Mouse (Mus musculus): ENCODE measurements around the gene Gins3. TPM values are rescaled to one million over a fixed set of nuclear protein-coding genes. Genes with fewer than 3 reads are reported as not detected.
"Not testable (repeated sequence)": the region's sequence is repeated elsewhere in the genome, so short reads cannot be mapped to it uniquely, and the experiment has no call there.

Gins3 gene
- polyA plus RNA-seq, 1 experiment = 1.3 TPM

- TF ChIP-seq CTCF (IDR thresholded peaks at IDR 0.05; ENCODE audit: control insufficient read depth, insufficient read depth, insufficient replicate concordance, low read depth, low read length) (no peak), POLR2A (IDR thresholded peaks at IDR 0.05; ENCODE audit: control insufficient read depth, low read depth, low read length) (no peak)
- no peaks in the 10 kb centered on the region for H3K27me3 ChIP-seq (ENCODE audit: control insufficient read depth, insufficient read depth, low read length)
- H3K36me3 ChIP-seq (ENCODE audit: control insufficient read depth, insufficient read depth, low read length) = no peaks in the 10 kb centered on the region
- H3K4me3 ChIP-seq (ENCODE audit: control insufficient read depth, low read depth, low read length) = no peak overlapping the region
- H3K27ac ChIP-seq (ENCODE audit: control insufficient read depth, insufficient read depth, low read depth, low read length) = no peak overlapping the region
- H3K4me1 ChIP-seq (ENCODE audit: control insufficient read depth, insufficient read depth, low read length) = peaks cover 2% of the 10 kb centered on the region; the same call in 1 of the 2 replicates
Measured at GRCm38 (mm10) chr8:95661575-95661974, 28.3 kb downstream of the Gins3 start.

DNA sequence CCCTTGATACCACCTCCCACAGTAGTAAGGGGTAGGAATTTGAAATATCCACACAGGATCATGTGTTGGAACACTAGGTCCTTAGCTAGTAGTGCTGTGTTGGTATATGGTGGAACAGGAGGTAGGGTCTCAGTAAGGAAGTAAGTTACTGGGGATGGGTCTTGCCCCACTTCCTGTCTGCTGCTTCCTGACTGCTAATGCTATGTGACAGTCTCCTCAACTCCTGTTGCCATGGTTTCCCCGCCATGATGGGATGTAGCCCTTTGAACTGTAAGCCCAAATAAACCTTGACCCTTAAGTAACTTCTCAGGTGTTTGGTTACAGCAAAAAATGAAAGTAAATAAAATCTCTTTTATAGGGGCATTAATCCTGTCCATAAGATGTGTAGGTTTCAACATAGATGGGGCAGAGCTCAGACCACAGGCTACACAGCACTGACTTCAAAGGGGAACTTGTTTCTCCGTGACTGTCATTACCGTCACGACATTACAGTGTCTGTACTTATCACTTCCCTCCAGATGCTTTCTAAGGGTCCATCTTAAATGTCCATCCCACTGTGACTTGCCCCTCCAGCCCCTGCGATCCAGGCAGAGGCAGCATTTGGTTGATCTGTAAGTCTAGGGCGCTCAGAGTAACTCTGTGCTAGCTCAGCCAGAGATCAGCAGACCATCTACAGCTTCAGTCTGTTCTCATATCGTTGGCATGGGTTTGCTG, 29.8 kb downstream of the Gins3 start:
- H3K4me1 ChIP-seq (ENCODE audit: control insufficient read depth, insufficient read depth, low read length) = peaks cover 2% of the 10 kb centered on the region; the same call in 1 of the 2 replicates
- no peaks in the 10 kb centered on the region for H3K36me3 ChIP-seq (ENCODE audit: control insufficient read depth, insufficient read depth, low read length)
- H3K27me3 ChIP-seq (ENCODE audit: control insufficient read depth, insufficient read depth, low read length) = no peaks in the 10 kb centered on the region
- no peak overlapping the region for H3K27ac ChIP-seq (ENCODE audit: control insufficient read depth, insufficient read depth, low read depth, low read length)
- no peak overlapping the region for H3K4me3 ChIP-seq (ENCODE audit: control insufficient read depth, low read depth, low read length)
- no peak for TF ChIP-seq POLR2A (IDR thresholded peaks at IDR 0.05; ENCODE audit: control insufficient read depth, low read depth, low read length)
- TF ChIP-seq CTCF (IDR thresholded peaks at IDR 0.05; ENCODE audit: control insufficient read depth, insufficient read depth, insufficient replicate concordance, low read depth, low read length) = no peak

DNA sequence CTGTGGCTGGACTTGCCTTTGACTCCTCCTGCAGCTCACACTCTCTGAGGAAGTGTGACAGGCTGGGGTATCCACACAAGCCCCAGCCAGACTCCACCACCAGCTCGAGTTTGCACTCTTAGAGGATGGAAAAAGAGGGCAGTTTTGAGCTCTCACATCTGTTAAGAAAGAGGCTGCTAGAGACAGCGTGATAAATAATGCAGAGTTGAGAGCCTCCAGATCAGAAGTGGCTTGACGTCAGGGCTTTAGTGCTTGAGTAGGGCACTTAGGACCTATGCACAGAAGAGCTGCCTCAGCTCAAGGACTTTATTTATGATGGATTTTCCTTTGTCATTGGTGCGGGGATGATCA, 30.3 kb downstream of the Gins3 start:
- peaks cover under 1% of the 10 kb centered on the region; the same call in 1 of the 2 replicates for H3K4me1 ChIP-seq (ENCODE audit: control insufficient read depth, insufficient read depth, low read length)

GRCm38 (mm10) chr8:95665813-95666452, 32.7 kb downstream of the Gins3 start:
- H3K36me3 ChIP-seq (ENCODE audit: control insufficient read depth, insufficient read depth, low read length); H3K27ac ChIP-seq (ENCODE audit: control insufficient read depth, insufficient read depth, low read depth, low read length); H3K4me3 ChIP-seq (ENCODE audit: control insufficient read depth, low read depth, low read length); H3K4me1 ChIP-seq (ENCODE audit: control insufficient read depth, insufficient read depth, low read length); H3K27me3 ChIP-seq (ENCODE audit: control insufficient read depth, insufficient read depth, low read length): not testable (repeated sequence)

More for the DNA sequence above, 30.3 kb downstream of the Gins3 start:
- Histone ChIP-seq H3K27me3 (ENCODE audit: control insufficient read depth, insufficient read depth, low read length) (no peaks in the 10 kb centered on the region), H3K36me3 (ENCODE audit: control insufficient read depth, insufficient read depth, low read length) (no peaks in the 10 kb centered on the region), H3K4me3 (ENCODE audit: control insufficient read depth, low read depth, low read length) (no peak overlapping the region), H3K27ac (ENCODE audit: control insufficient read depth, insufficient read depth, low read depth, low read length) (no peak overlapping the region)
- TF ChIP-seq CTCF (IDR thresholded peaks at IDR 0.05; ENCODE audit: control insufficient read depth, insufficient read depth, insufficient replicate concordance, low read depth, low read length) = no peak
- TF ChIP-seq POLR2A (IDR thresholded peaks at IDR 0.05; ENCODE audit: control insufficient read depth, low read depth, low read length) = no peak

- Histone ChIP-seq H3K36me3 (ENCODE audit: control insufficient read depth, insufficient read depth, low read length) (no peaks in the 10 kb centered on the region), H3K27ac (ENCODE audit: control insufficient read depth, insufficient read depth, low read depth, low read length) (no peak overlapping the region), H3K27me3 (ENCODE audit: control insufficient read depth, insufficient read depth, low read length) (no peaks in the 10 kb centered on the region), H3K4me3 (ENCODE audit: control insufficient read depth, low read depth, low read length) (no peak overlapping the region), H3K4me1 (ENCODE audit: control insufficient read depth, insufficient read depth, low read length) (no peaks in the 10 kb centered on the region)
- TF ChIP-seq POLR2A (IDR thresholded peaks at IDR 0.05; ENCODE audit: control insufficient read depth, low read depth, low read length) (no peak), CTCF (IDR thresholded peaks at IDR 0.05; ENCODE audit: control insufficient read depth, insufficient read depth, insufficient replicate concordance, low read depth, low read length) (no peak)
Measured at GRCm38 (mm10) chr8:95668163-95668958, 35.1 kb downstream of the Gins3 start.

DNA sequence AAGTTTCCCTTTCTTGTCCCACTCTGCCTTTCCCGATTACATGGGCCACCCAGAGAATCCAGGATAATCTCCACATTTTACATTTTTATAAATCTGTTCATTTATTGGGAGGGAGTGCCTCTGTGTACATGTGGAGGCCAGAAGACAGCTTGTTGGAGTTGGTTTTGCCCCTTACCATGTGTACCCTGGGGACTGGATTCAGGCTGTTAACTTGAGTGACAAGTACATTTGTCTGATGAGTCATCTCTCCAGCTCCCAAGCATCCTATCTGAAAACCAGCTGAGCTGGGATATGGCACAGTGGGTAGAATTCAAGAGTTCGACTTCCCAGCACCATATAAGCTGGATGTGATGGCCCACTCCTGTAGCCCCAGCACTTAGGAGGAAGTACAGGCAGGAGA, 36.7 kb downstream of the Gins3 start:
- Histone ChIP-seq H3K4me1 (ENCODE audit: control insufficient read depth, insufficient read depth, low read length) (no peaks in the 10 kb centered on the region), H3K27me3 (ENCODE audit: control insufficient read depth, insufficient read depth, low read length) (no peaks in the 10 kb centered on the region), H3K4me3 (ENCODE audit: control insufficient read depth, low read depth, low read length) (no peak overlapping the region), H3K27ac (ENCODE audit: control insufficient read depth, insufficient read depth, low read depth, low read length) (no peak overlapping the region), H3K36me3 (ENCODE audit: control insufficient read depth, insufficient read depth, low read length) (no peaks in the 10 kb centered on the region)
- TF ChIP-seq POLR2A (IDR thresholded peaks at IDR 0.05; ENCODE audit: control insufficient read depth, low read depth, low read length) = no peak
- TF ChIP-seq CTCF (IDR thresholded peaks at IDR 0.05; ENCODE audit: control insufficient read depth, insufficient read depth, insufficient replicate concordance, low read depth, low read length) = no peak

DNA sequence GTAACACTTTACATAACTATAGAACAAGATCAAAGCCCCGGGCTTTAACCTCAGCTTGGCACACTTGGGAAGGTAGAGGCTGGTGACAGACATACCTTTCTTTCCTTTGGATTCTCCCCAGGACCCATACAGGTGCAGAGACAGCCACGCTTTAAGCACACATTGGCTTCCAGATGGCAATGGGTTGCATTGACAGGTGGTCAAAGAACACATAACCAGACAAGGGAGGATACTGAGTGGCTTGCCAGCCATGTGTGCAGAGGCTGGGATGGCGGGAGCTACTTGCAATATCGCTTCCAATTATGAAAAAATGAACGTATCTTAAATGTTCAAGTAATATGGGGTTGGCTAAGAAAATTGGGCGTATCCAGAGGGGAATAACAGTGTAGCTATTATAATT, 38.6 kb downstream of the Gins3 start:
- H3K27me3 ChIP-seq (ENCODE audit: control insufficient read depth, insufficient read depth, low read length) = no peaks in the 10 kb centered on the region
- H3K27ac ChIP-seq (ENCODE audit: control insufficient read depth, insufficient read depth, low read depth, low read length) = no peak overlapping the region
- no peaks in the 10 kb centered on the region for H3K36me3 ChIP-seq (ENCODE audit: control insufficient read depth, insufficient read depth, low read length)
- peaks cover under 1% of the 10 kb centered on the region; the same call in 1 of the 2 replicates for H3K4me1 ChIP-seq (ENCODE audit: control insufficient read depth, insufficient read depth, low read length)
- H3K4me3 ChIP-seq (ENCODE audit: control insufficient read depth, low read depth, low read length) = no peak overlapping the region
- TF ChIP-seq POLR2A (IDR thresholded peaks at IDR 0.05; ENCODE audit: control insufficient read depth, low read depth, low read length) = no peak
- no peak for TF ChIP-seq CTCF (IDR thresholded peaks at IDR 0.05; ENCODE audit: control insufficient read depth, insufficient read depth, insufficient replicate concordance, low read depth, low read length)
